Mouse (Mus musculus) lung, postnatal 0 days (tissue): Measurements from ENCODE around the gene Pigf. TPM values are rescaled to one million over a fixed set of nuclear protein-coding genes. Genes with fewer than 3 reads are reported as not detected.

Source experiments
- ATAC-seq: fragments of 200-750 bp; cut with Nextera tagmentation; 2 replicates; pipeline ENCODE4 v1.8.0; 2017; ENCODE audit warnings: moderate library complexity
- DNase-seq: peaks from one replicate; pipeline ENCODE4 v3.0.0-alpha.2; 2016; ENCODE audit warnings: low spot score
- H3K27ac ChIP-seq: fragments of 300-500 bp; sonication (generic); 2 replicates; pipeline ENCODE4 v1.5.1; 2014; ENCODE audit warnings: antibody characterized with exemption, mild to moderate bottlenecking, low read length, mixed read lengths
- H3K27me3 ChIP-seq: fragments of 300-500 bp; sonication (generic); replicated peaks from 2 replicates; pipeline ENCODE4 v1.6.1; 2014; ENCODE audit warnings: low read length, mixed read lengths; ENCODE audit not compliant: insufficient read depth
- H3K36me3 ChIP-seq: fragments of 300-500 bp; sonication (generic); 2 replicates; pipeline ENCODE4 v1.6.1; 2014; ENCODE audit warnings: low read length, mixed read lengths; ENCODE audit not compliant: insufficient read depth
- H3K4me1 ChIP-seq: fragments of 300-500 bp; sonication (generic); 2 replicates; pipeline ENCODE4 v1.6.1; 2014; ENCODE audit warnings: antibody characterized with exemption, low read depth, low read length, mixed read lengths; ENCODE audit not compliant: insufficient read depth
- H3K4me2 ChIP-seq: fragments of 300-500 bp; sonication (generic); replicated peaks from 2 replicates; pipeline ENCODE4 v1.6.1; 2014; ENCODE audit warnings: low read depth, mild to moderate bottlenecking, low read length, moderate library complexity, mixed read lengths
- H3K4me3 ChIP-seq: fragments of 300-500 bp; sonication (generic); 2 replicates; pipeline ENCODE4 v1.5.1; 2014; ENCODE audit warnings: low read depth, low read length
- H3K9ac ChIP-seq: fragments of 300-500 bp; sonication (generic); replicated peaks from 2 replicates; pipeline ENCODE4 v1.6.1; 2014; ENCODE audit warnings: low read depth, mild to moderate bottlenecking
- H3K9me3 ChIP-seq: fragments of 300-500 bp; sonication (generic); 2 replicates; pipeline ENCODE4 v1.6.1; 2016; ENCODE audit warnings: low read length, mixed read lengths
- CTCF ChIP-seq: IDR thresholded peaks from 2 replicates; pipeline ENCODE4 v1.5.1; 2016; ENCODE audit warnings: antibody characterized with exemption, mild to moderate bottlenecking
- EP300 ChIP-seq: IDR thresholded peaks from 2 replicates; pipeline ENCODE4 v1.6.1; 2016; ENCODE audit warnings: antibody characterized with exemption, mild to moderate bottlenecking, control low read depth
- WGBS: fragments of 180-500 bp; shearing (Covaris S2); extraction: QIAGEN DNeasy Blood & Tissue Kit; methylation state at CpG from one replicate; pipeline ENCODE4 v1.1.7; 2014; 5-methylcytosine and 5-hydroxymethylcytosine counted together
- polyA plus RNA-seq: library from polyadenylated mRNA; unstranded; fragments of >200 nt; fragmentation: Nextera tagmentation; extraction: Ambion mirVana; gene quantifications from 2 replicates; pipeline ENCODE4 v1.2.1, GENCODE M21; 2015

The Pigf gene
- polyA plus RNA-seq, 1 experiment from 2014 or later: 17.5 TPM

GRCm38 (mm10) chr17:86948801-86949200, 76.4 kb downstream of the Pigf start:
- Histone ChIP-seq H3K9me3 (no peaks in the 10 kb centered on the region), H3K36me3 (no peaks in the 10 kb centered on the region)

GRCm38 (mm10) chr17:86947840-86948796, 77.1 kb downstream of the Pigf start, which contains the start of gene Atp6v1e2:
Atp6v1e2 (minus strand) TSS chr17:86947897.
- H3K9me3 ChIP-seq: no peaks in the 10 kb centered on the region
- no peaks in the 10 kb centered on the region for H3K36me3 ChIP-seq
- H3K9ac ChIP-seq: no peak within 1 kb of the TSS
- no peaks in the 10 kb centered on the region for H3K4me1 ChIP-seq
- DNase-seq (no peak), ATAC-seq (no peak)
- no peak within 1 kb of the TSS for H3K4me3 ChIP-seq
- no peak within 1 kb of the TSS for H3K27ac ChIP-seq
- 84% methylated on average over 28 of the region's 28 CpGs for WGBS
- TF ChIP-seq CTCF: no peak
- no peak for TF ChIP-seq EP300
- H3K27me3 ChIP-seq: no peaks in the 10 kb centered on the region
- no peak within 1 kb of the TSS for H3K4me2 ChIP-seq

More at GRCm38 (mm10) chr17:86948801-86949200, 76.4 kb downstream of the Pigf start:
- ATAC-seq (no peak), DNase-seq (no peak)
- WGBS: 66% methylated on average over 6 of the region's 6 CpGs
- no peaks in the 10 kb centered on the region for H3K27me3 ChIP-seq
- no peak overlapping the region for H3K4me2 ChIP-seq
- TF ChIP-seq CTCF: no peak
- no peak for TF ChIP-seq EP300
- H3K4me3 ChIP-seq: no peak overlapping the region
- H3K27ac ChIP-seq: no peak overlapping the region
- H3K4me1 ChIP-seq: no peaks in the 10 kb centered on the region
- H3K9ac ChIP-seq: no peak overlapping the region

Other genes starting within 250 kb of the Pigf start
- gene Tmem247, start 108.1 kb downstream of the Pigf start, polyA plus RNA-seq: not detected in 2 replicates
- gene Atp6v1e2, start 77.5 kb downstream of the Pigf start, polyA plus RNA-seq: not detected in 2 replicates
- 10.7 and 11.5 TPM in 2 replicates for gene Rhoq, start 62.3 kb downstream of the Pigf start, polyA plus RNA-seq
- gene Cript, start 144 bp upstream of the Pigf start, polyA plus RNA-seq: 156 and 164 TPM in 2 replicates
- 9.5 and 10.5 TPM in 2 replicates for gene Socs5, start 82.3 kb upstream of the Pigf start, polyA plus RNA-seq
- gene Mcfd2, start 240.5 kb upstream of the Pigf start, polyA plus RNA-seq: 132 and 145 TPM in 2 replicates